Mouse (Mus musculus) stomach, postnatal 0 days (tissue): ENCODE measurements around the gene Atp6v1g1.

Experiments used
- CTCF ChIP-seq: IDR thresholded peaks from 2 replicates; pipeline ENCODE4 v1.5.1; 2016; ENCODE audit warnings: antibody characterized with exemption, low read depth, mild to moderate bottlenecking, moderate library complexity
- EP300 ChIP-seq: optimal IDR thresholded peaks from 2 replicates; pipeline ENCODE3; 2016; ENCODE audit warnings: antibody characterized with exemption

GRCm38 (mm10) chr4:63556665-63557064 is 12.1 kb downstream of the Atp6v1g1 start:
- TF ChIP-seq CTCF (no peak), EP300 (no peak)
